Mouse (Mus musculus): ENCODE data around the gene Fgf8.

DNA sequence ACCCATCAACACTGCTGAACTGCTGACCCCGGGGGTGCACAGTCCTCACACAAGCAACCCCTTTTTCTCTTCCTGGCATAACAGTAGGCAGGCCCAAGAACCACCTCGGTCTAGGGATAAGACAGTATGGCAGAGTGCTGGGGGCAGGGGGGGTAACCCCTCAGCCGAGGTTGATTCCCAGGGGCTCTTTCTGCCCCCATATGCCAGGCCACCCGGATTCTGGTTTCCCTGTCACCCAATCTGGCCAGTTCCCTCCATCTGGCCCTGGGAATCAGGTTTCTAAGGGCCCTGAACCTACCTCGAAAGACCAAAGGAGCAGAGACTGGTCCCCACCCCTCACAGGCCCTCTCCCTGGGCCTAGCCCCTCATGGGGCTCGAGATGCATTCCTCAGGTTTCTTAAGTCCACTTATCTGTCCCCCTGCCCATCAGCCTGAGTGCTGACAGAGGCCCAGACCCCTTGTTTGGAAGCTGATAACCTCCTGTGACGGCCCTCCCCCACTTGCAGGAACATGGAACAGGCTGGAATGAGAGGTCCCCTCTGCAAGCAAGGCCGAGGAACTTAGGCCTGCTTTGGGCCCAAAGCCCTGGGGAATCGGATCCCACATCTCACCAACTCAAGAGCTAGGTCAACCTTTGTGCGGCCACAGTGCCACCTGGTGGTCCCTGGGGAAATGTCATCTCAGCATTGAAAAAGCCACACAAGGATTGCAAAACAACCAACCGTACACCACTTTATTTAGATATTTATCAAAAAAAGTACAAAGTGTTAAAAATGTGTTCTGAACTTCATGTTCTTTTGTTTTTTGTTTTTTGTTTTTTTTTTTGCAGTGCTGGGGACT lies 4.5 kb upstream of the Fgf8 start:
- TF ChIP-seq CTCF (IDR thresholded peaks at IDR 0.05) = peak; percentile 89
- TF ChIP-seq EP300 (IDR thresholded peaks at IDR 0.05) = peak; percentile 25; the same call in 1 of the 2 replicates
